8 mouse cellular contexts compared by ENCODE assay signal in genomic region chr7:122135070-122135469, GRCm38 (mm10). TPM values are rescaled to one million over a fixed set of nuclear protein-coding genes. Genes with fewer than 3 reads are reported as not detected.
A peak's percentile ranks its signal among the peaks of the same experiment; 100 is the strongest.
DNase-seq lines count a peak whose midpoint lies in the region; ATAC-seq lines count a peak whose summit lies in the region.

No protein-coding gene starts in this region.

- no peak overlapping the region for H3K27ac ChIP-seq in hindbrain, embryonic 10.5 days
- no peak overlapping the region for H3K27ac ChIP-seq in hindbrain, embryonic 13.5 days

- no peak overlapping the region for H3K9ac ChIP-seq in hindbrain, embryonic 13.5 days

- WGBS in hindbrain, embryonic 10.5 days, result 74% methylated on average over 10 of the region's 10 CpGs
- 75% methylated on average over 10 of the region's 10 CpGs for WGBS in hindbrain, embryonic 13.5 days

- no peak overlapping the region for H3K4me2 ChIP-seq in hindbrain, embryonic 13.5 days

- no peaks in the 10 kb centered on the region for H3K9me3 ChIP-seq in hindbrain, embryonic 10.5 days
- H3K9me3 ChIP-seq in hindbrain, embryonic 13.5 days, result no peaks in the 10 kb centered on the region

- peaks cover 21% of the 10 kb centered on the region for H3K4me1 ChIP-seq in hindbrain, embryonic 10.5 days (replicated peaks)
- H3K4me1 ChIP-seq in hindbrain, embryonic 13.5 days (replicated peaks), result peaks cover 14% of the 10 kb centered on the region

- peaks cover 58% of the 10 kb centered on the region for H3K36me3 ChIP-seq in hindbrain, embryonic 10.5 days
- peaks cover 56% of the 10 kb centered on the region for H3K36me3 ChIP-seq in hindbrain, embryonic 13.5 days

- peak; percentile 11 for DNase-seq in hindbrain, embryonic 10.5 days (ENCODE audit: low spot score)
- peak; percentile 31 to 69 for DNase-seq in spleen, postnatal 4 days (ENCODE audit: low spot score in 2 of 2)
- no peak for DNase-seq in spleen, adult 18-20 months
- peak; percentile 20 for DNase-seq in embryo, embryonic 11 days
- DNase-seq in thymus, postnatal 25 days, result peak; percentile 13
- no peak for DNase-seq in adrenal gland, postnatal 4 days (ENCODE audit: low spot score in 2 of 2)
- DNase-seq in ovary, postnatal 14 days (ENCODE audit: low spot score), result no peak

- no peaks in the 10 kb centered on the region for H3K27me3 ChIP-seq in hindbrain, embryonic 10.5 days (ENCODE audit: insufficient read depth, poor library complexity, severe bottlenecking)
- no peaks in the 10 kb centered on the region for H3K27me3 ChIP-seq in hindbrain, embryonic 13.5 days

- H3K4me3 ChIP-seq in hindbrain, embryonic 10.5 days, result no peak overlapping the region
- H3K4me3 ChIP-seq in hindbrain, embryonic 13.5 days, result no peak overlapping the region

- no peak for ATAC-seq in hindbrain, embryonic 13.5 days (ENCODE audit: low FRiP score)

RNA-seq across cellular contexts. Expression of gene Dctn5, which starts 2.2 kb away (rescaled TPM):
- polyA plus RNA-seq in hindbrain, embryonic 10.5 days (2016; fragmentation: Nextera tagmentation; extraction: Ambion mirVana), result 130 and 137 TPM in 2 replicates
- polyA plus RNA-seq in hindbrain, embryonic 13.5 days (2015; fragmentation: Nextera tagmentation; extraction: Ambion mirVana), result 162 TPM in 2 replicates
- total RNA-seq in adrenal gland, postnatal 4 days (2021), result 10 to 100 TPM; 70.7 to 72.0 TPM

RNA-seq across cellular contexts. Expression of gene Palb2, which starts 2.3 kb away (rescaled TPM):
- polyA plus RNA-seq in hindbrain, embryonic 10.5 days (2016; fragmentation: Nextera tagmentation; extraction: Ambion mirVana), result 18.9 and 21.7 TPM in 2 replicates
- polyA plus RNA-seq in hindbrain, embryonic 13.5 days (2015; fragmentation: Nextera tagmentation; extraction: Ambion mirVana), result 5.7 and 8.7 TPM in 2 replicates
- 1 to 10 TPM; 7.1 to 8.1 TPM for total RNA-seq in adrenal gland, postnatal 4 days (2021)

RNA-seq across cellular contexts. Expression of gene Plk1, which starts 24.2 kb away (rescaled TPM):
- polyA plus RNA-seq in hindbrain, embryonic 10.5 days (2016; fragmentation: Nextera tagmentation; extraction: Ambion mirVana), result 191 and 216 TPM in 2 replicates
- 27.1 and 32.8 TPM in 2 replicates for polyA plus RNA-seq in hindbrain, embryonic 13.5 days (2015; fragmentation: Nextera tagmentation; extraction: Ambion mirVana)
- 10 to 100 TPM; 25.3 to 27.3 TPM for total RNA-seq in adrenal gland, postnatal 4 days (2021)

RNA-seq across cellular contexts. Expression of gene Ndufab1, which starts 33.4 kb away (rescaled TPM):
- polyA plus RNA-seq in hindbrain, embryonic 10.5 days (2016; fragmentation: Nextera tagmentation; extraction: Ambion mirVana), result 765 and 766 TPM in 2 replicates
- 626 and 638 TPM in 2 replicates for polyA plus RNA-seq in hindbrain, embryonic 13.5 days (2015; fragmentation: Nextera tagmentation; extraction: Ambion mirVana)
- 100 to 1,000 TPM; 367 to 408 TPM for total RNA-seq in adrenal gland, postnatal 4 days (2021)

RNA-seq across cellular contexts. Expression of gene Ern2, which starts 50.9 kb away (rescaled TPM):
- polyA plus RNA-seq in hindbrain, embryonic 10.5 days (2016; fragmentation: Nextera tagmentation; extraction: Ambion mirVana), result 0.21 TPM in 1 of 2 replicates, not detected in the other
- polyA plus RNA-seq in hindbrain, embryonic 13.5 days (2015; fragmentation: Nextera tagmentation; extraction: Ambion mirVana), result 0.97 and 1.1 TPM in 2 replicates
- under 1 TPM in 1 of 2 experiments, not detected in 1; 0.22 TPM for total RNA-seq in adrenal gland, postnatal 4 days (2021)

Comparison
In these comparisons a context has a peak if more than half of its experiments do, and no peak if none do; other contexts are left out.
1. DNase-seq: peak in hindbrain, embryonic 10.5 days (single experiment), spleen, postnatal 4 days (2 of 2), embryo, embryonic 11 days (single experiment) and thymus, postnatal 25 days (single experiment); none in spleen, adult 18-20 months (0 of 2), adrenal gland, postnatal 4 days (0 of 2) and ovary, postnatal 14 days (single experiment).